Mouse (Mus musculus) layer of hippocampus, adult 6 months (tissue): Measurements from ENCODE around the gene Chst5. TPM values are rescaled to one million over a fixed set of nuclear protein-coding genes. Genes with fewer than 3 reads are reported as not detected.

Experiments used
- long read RNA-seq, 2 experiments: library from polyadenylated mRNA; unstranded; transcript quantifications; one replicate each; pipeline ENCODE4 v2.0.0; 2019 to 2020
- polyA plus RNA-seq: library from polyadenylated mRNA; unstranded; fragments of <200 nt; fragmentation: Nextera tagmentation; gene quantifications from 2 replicates; pipeline ENCODE4 v1.2.3, GENCODE M21; 2021

Gene Chst5
- polyA plus RNA-seq: 1.8 TPM in 2 replicates
- long read RNA-seq, experiment 1, partial matches to known transcripts: 0 of 4 reads
- long read RNA-seq, experiment 1, other reads (novel, unspliced or antisense): 0 of 4 reads
- long read RNA-seq, experiment 2, transcript Chst5-201 (2 exons, 2,182 nt): major isoform, 9 of 9 reads
- long read RNA-seq, experiment 2, partial matches to known transcripts: 0 of 9 reads
- long read RNA-seq, experiment 2, other reads (novel, unspliced or antisense): 0 of 9 reads

GRCm38 (mm10) chr8:111909621-111910450 lies at the start of gene Chst5:
Gene Chst5, minus strand, starts transcription at chr8:111910447.

GRCm38 (mm10) chr8:111940171-111941100 lies 30.2 kb upstream of the Chst5 start, which contains the start of gene Gabarapl2:
Gene Gabarapl2, plus strand, starts transcription at chr8:111940703.

GRCm38 (mm10) chr8:111933348-111934076 lies 23.3 kb upstream of the Chst5 start, which contains the start of gene Tmem231:
Gene Tmem231, minus strand, starts transcription at chr8:111933881.

GRCm38 (mm10) chr8:111876355-111876948 lies 33.8 kb downstream of the Chst5 start, which contains the start of gene Tmem170:
Gene Tmem170, minus strand, starts transcription at chr8:111876750.

GRCm38 (mm10) chr8:111853861-111854501 lies 56.3 kb downstream of the Chst5 start, which contains the start of gene Cfdp1:
Gene Cfdp1, minus strand, starts transcription at chr8:111854291.

Other genes starting within 250 kb of the Chst5 start
- not detected in 2 replicates for gene Ctrb1, start 219.4 kb downstream of the Chst5 start, polyA plus RNA-seq
- 22.4 and 23.7 TPM in 2 replicates for gene Bcar1, start 166.6 kb downstream of the Chst5 start, polyA plus RNA-seq
- gene Cfdp1, start 56.2 kb downstream of the Chst5 start, polyA plus RNA-seq: 155 TPM in 2 replicates
- gene Tmem170, start 33.7 kb downstream of the Chst5 start, polyA plus RNA-seq: 3.5 and 7.6 TPM in 2 replicates
- 8.5 and 12.0 TPM in 2 replicates for gene Tmem231, start 23.4 kb upstream of the Chst5 start, polyA plus RNA-seq
- gene Gabarapl2, start 30.3 kb upstream of the Chst5 start, polyA plus RNA-seq: 523 and 551 TPM in 2 replicates
- gene Adat1, start 81.9 kb upstream of the Chst5 start, polyA plus RNA-seq: 1.2 TPM in 2 replicates
- 52.3 and 68.0 TPM in 2 replicates for gene Kars, start 100.9 kb upstream of the Chst5 start, polyA plus RNA-seq
- gene Terf2ip, start 101.0 kb upstream of the Chst5 start, polyA plus RNA-seq: 44.2 and 46.3 TPM in 2 replicates
- not detected in 2 replicates for gene Gm6793, start 104.6 kb upstream of the Chst5 start, polyA plus RNA-seq